Mouse (Mus musculus) cerebellum, adult 11 months (tissue): Measurements from ENCODE around the gene Lhfpl2.

Experiments
- DNase-seq: peaks from one replicate; pipeline ENCODE4 v3.0.0; 2022

The Lhfpl2 gene

GRCm38 (mm10) chr13:94100361-94100760 is 42.8 kb downstream of the Lhfpl2 start:
- no peak for DNase-seq

- no peak for DNase-seq
These were observed 43.5 kb downstream of the Lhfpl2 start for GRCm38 (mm10) chr13:94101020-94101571.

GRCm38 (mm10) chr13:94104866-94105475 is 47.4 kb downstream of the Lhfpl2 start:
- no peak for DNase-seq

- DNase-seq = no peak
These were observed 48.8 kb downstream of the Lhfpl2 start for GRCm38 (mm10) chr13:94106431-94106830.

GRCm38 (mm10) chr13:94106983-94107382 is 49.4 kb downstream of the Lhfpl2 start:
- no peak for DNase-seq

- DNase-seq = no peak
These were observed 53.0 kb downstream of the Lhfpl2 start for GRCm38 (mm10) chr13:94110556-94110955.

GRCm38 (mm10) chr13:94115476-94115875 is 57.9 kb downstream of the Lhfpl2 start:
- peak; percentile 6 for DNase-seq

- no peak for DNase-seq
These were observed 59.3 kb downstream of the Lhfpl2 start for GRCm38 (mm10) chr13:94116705-94117410.

- no peak for DNase-seq
These were observed 59.9 kb downstream of the Lhfpl2 start for GRCm38 (mm10) chr13:94117522-94117921.

GRCm38 (mm10) chr13:94118091-94118490 is 60.5 kb downstream of the Lhfpl2 start:
- no peak for DNase-seq

- DNase-seq = no peak
These were observed 61.7 kb downstream of the Lhfpl2 start for GRCm38 (mm10) chr13:94119309-94119708.

GRCm38 (mm10) chr13:94122703-94123592 is 65.4 kb downstream of the Lhfpl2 start:
- DNase-seq = no peak

- DNase-seq = no peak
These were observed 72.8 kb downstream of the Lhfpl2 start for GRCm38 (mm10) chr13:94130394-94130793.

- DNase-seq = no peak
These were observed 73.5 kb downstream of the Lhfpl2 start for GRCm38 (mm10) chr13:94131135-94131534.

GRCm38 (mm10) chr13:94132187-94132995 is 74.8 kb downstream of the Lhfpl2 start:
- DNase-seq = no peak

GRCm38 (mm10) chr13:94134646-94135045 is 77.0 kb downstream of the Lhfpl2 start:
- DNase-seq = no peak

GRCm38 (mm10) chr13:94135180-94135579 is 77.6 kb downstream of the Lhfpl2 start:
- DNase-seq = no peak

- DNase-seq = no peak
These were observed 82.3 kb downstream of the Lhfpl2 start for GRCm38 (mm10) chr13:94139713-94140445.

- DNase-seq = no peak
These were observed 82.8 kb downstream of the Lhfpl2 start for GRCm38 (mm10) chr13:94140446-94140845.

- peak; percentile 20 for DNase-seq
These were observed 85.6 kb downstream of the Lhfpl2 start for GRCm38 (mm10) chr13:94143063-94143652.

GRCm38 (mm10) chr13:94144451-94144850 is 86.9 kb downstream of the Lhfpl2 start:
- no peak for DNase-seq
